Mouse (Mus musculus) liver, adult 2 months (tissue): ENCODE measurements around the gene Tsg101. TPM values are rescaled to one million over a fixed set of nuclear protein-coding genes. Genes with fewer than 3 reads are reported as not detected.
"Not testable (repeated sequence)": the region's sequence is repeated elsewhere in the genome, so short reads cannot be mapped to it uniquely, and the experiment has no call there.

Experiments
- DNase-seq: peaks from one replicate; pipeline ENCODE4 v3.0.0-alpha.2; 2011; ENCODE audit warnings: low read depth, low spot score; ENCODE audit errors: extremely low read depth
- H3K27ac ChIP-seq: fragments of 200-500 bp; replicated peaks from 2 replicates; pipeline ENCODE4 v1.5.1; 2012; ENCODE audit warnings: low read depth, mild to moderate bottlenecking, control low read depth, inconsistent platforms, low read length; ENCODE audit not compliant: insufficient read depth
- H3K27me3 ChIP-seq: fragments of 200-500 bp; 2 replicates; pipeline ENCODE4 v1.6.1; 2012; ENCODE audit warnings: mild to moderate bottlenecking, moderate library complexity, low read length, inconsistent platforms; ENCODE audit not compliant: control insufficient read depth, insufficient read depth
- H3K36me3 ChIP-seq: fragments of 200-500 bp; 2 replicates; pipeline ENCODE4 v1.6.1; 2012; ENCODE audit warnings: low read length, inconsistent platforms; ENCODE audit not compliant: control insufficient read depth, insufficient read depth
- H3K4me1 ChIP-seq: fragments of 200-500 bp; 2 replicates; pipeline ENCODE4 v1.6.1; 2011; ENCODE audit warnings: low read length; ENCODE audit not compliant: control insufficient read depth, insufficient read depth
- H3K4me3 ChIP-seq: fragments of 200-500 bp; 2 replicates; pipeline ENCODE4 v1.5.1; 2011; ENCODE audit warnings: low read depth, mild to moderate bottlenecking, control low read depth, low read length, moderate library complexity; ENCODE audit not compliant: insufficient read depth
- H3K79me2 ChIP-seq: fragments of 200-500 bp; 2 replicates; pipeline ENCODE4 v1.6.1; 2012; ENCODE audit warnings: inconsistent platforms, mild to moderate bottlenecking, low read length, moderate library complexity; ENCODE audit not compliant: control insufficient read depth, insufficient read depth
- H3K9ac ChIP-seq: fragments of 200-500 bp; 2 replicates; pipeline ENCODE4 v1.6.1; 2012; ENCODE audit warnings: low read depth, mild to moderate bottlenecking, control low read depth, inconsistent platforms, low read length
- CTCF ChIP-seq: fragments of 200-500 bp; IDR thresholded peaks from 2 replicates; pipeline ENCODE4 v1.5.1; 2011; ENCODE audit warnings: low read depth, low read length, control low read depth
- POLR2A ChIP-seq: fragments of 200-500 bp; IDR thresholded peaks from 2 replicates; pipeline ENCODE4 v1.6.1; 2011; ENCODE audit warnings: low read length, control low read depth; ENCODE audit not compliant: insufficient read depth; ENCODE audit errors: extremely low read depth
- WGBS: fragments of 180-500 bp; shearing (Covaris S2); methylation state at CpG from one replicate; pipeline ENCODE4 v1.1.7; 2018; 5-methylcytosine and 5-hydroxymethylcytosine counted together
- polyA plus RNA-seq: library from polyadenylated mRNA; depleted of rRNA; stranded (reverse); fragments of >200 nt; gene quantifications from 2 replicates; pipeline ENCODE4 v1.2.3, GENCODE M21; 2012
- total RNA-seq: library from RNA; depleted of rRNA; stranded (reverse); fragments of >200 nt; gene quantifications from 2 replicates; pipeline ENCODE4 v1.2.3, GENCODE M21; 2014

Gene Tsg101
- total and polyA plus RNA-seq, 2 experiments, result 19.5 to 43.6 TPM

GRCm38 (mm10) chr7:46883304-46883703 is 36.5 kb downstream of the Tsg101 start:
- H3K36me3 ChIP-seq, result peaks cover 10% of the 10 kb centered on the region
- WGBS, result 67% methylated on average over 3 of the region's 3 CpGs
- H3K79me2 ChIP-seq, result no peaks in the 10 kb centered on the region
- no peak overlapping the region for H3K9ac ChIP-seq
- no peak for DNase-seq
- peaks cover 1% of the 10 kb centered on the region; the same call in 1 of the 2 replicates for H3K4me1 ChIP-seq
- TF ChIP-seq POLR2A, result no peak
- TF ChIP-seq CTCF, result no peak
- no peak overlapping the region for H3K27ac ChIP-seq
- no peak overlapping the region for H3K4me3 ChIP-seq
- no peaks in the 10 kb centered on the region for H3K27me3 ChIP-seq

DNA sequence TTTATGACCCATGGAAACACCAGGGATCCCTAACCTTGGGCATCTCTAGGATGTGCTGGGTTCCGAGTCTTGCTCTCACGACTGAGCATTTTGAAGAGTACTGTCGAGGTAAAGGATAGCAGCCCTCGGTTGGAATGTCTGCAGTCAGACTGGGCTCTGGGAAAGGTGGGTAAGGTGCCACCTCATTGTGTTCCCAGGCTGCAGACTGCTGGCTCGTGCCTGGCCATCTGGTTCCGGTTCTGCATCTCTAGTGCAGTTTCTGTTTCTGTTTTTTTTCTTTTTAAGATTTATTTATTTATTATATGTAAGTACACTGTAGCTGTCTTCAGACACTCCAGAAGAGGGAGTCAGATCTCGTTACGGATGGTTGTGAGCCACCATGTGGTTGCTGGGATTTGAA is 37.8 kb downstream of the Tsg101 start:
- not testable (repeated sequence) for DNase-seq, H3K79me2 ChIP-seq, H3K4me1 ChIP-seq, H3K27me3 ChIP-seq, H3K4me3 ChIP-seq, H3K27ac ChIP-seq, H3K36me3 ChIP-seq, H3K9ac ChIP-seq
- 80% methylated on average over 8 of the region's 8 CpGs for WGBS

GRCm38 (mm10) chr7:46880992-46881391 is 38.8 kb downstream of the Tsg101 start:
- no peak overlapping the region for H3K4me3 ChIP-seq
- no peak overlapping the region for H3K27ac ChIP-seq
- peaks cover 5% of the 10 kb centered on the region for H3K36me3 ChIP-seq
- peaks cover 6% of the 10 kb centered on the region; the same call in 1 of the 2 replicates for H3K4me1 ChIP-seq
- no peaks in the 10 kb centered on the region for H3K79me2 ChIP-seq
- no peaks in the 10 kb centered on the region for H3K27me3 ChIP-seq
- DNase-seq, result no peak
- no peak overlapping the region for H3K9ac ChIP-seq
- TF ChIP-seq POLR2A (no peak), CTCF (no peak)
- 79% methylated on average over 2 of the region's 2 CpGs for WGBS

DNA sequence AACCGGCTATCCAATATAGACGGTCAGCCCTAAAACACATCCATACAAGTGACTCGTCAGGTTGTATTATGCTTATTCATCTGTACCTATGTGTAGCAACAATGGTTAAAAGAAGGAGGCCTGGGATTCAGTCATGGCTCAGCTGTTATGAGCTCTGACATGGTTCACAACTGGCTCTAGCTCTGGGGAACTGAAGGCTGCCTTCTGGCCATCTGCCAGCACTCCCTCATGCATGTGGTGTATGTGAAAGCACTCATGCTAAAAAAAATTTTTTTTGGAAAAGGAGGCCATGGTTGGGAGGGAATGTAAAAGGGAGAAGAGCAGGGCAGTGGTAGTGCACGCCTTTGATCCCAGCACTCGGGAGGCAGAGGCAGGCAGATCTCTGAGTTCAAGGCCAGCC is 39.9 kb downstream of the Tsg101 start:
- no peak for DNase-seq
- Histone ChIP-seq H3K36me3 (peaks cover under 1% of the 10 kb centered on the region; the same call in 1 of the 2 replicates), H3K4me1 (peaks cover 6% of the 10 kb centered on the region; the same call in 1 of the 2 replicates), H3K9ac (no peak overlapping the region), H3K27ac (no peak overlapping the region), H3K27me3 (no peaks in the 10 kb centered on the region), H3K79me2 (no peaks in the 10 kb centered on the region), H3K4me3 (no peak overlapping the region)
- WGBS, result 95% methylated on average over 5 of the region's 5 CpGs
- TF ChIP-seq POLR2A (no peak), CTCF (no peak)

- 75% methylated on average over 6 of the region's 6 CpGs for WGBS
- H3K36me3 ChIP-seq, result no peaks in the 10 kb centered on the region
- H3K27me3 ChIP-seq, result no peaks in the 10 kb centered on the region
- DNase-seq, result no peak
- H3K9ac ChIP-seq, result no peak overlapping the region
- TF ChIP-seq CTCF (no peak), POLR2A (no peak)
- no peak overlapping the region for H3K4me3 ChIP-seq
- no peak overlapping the region for H3K27ac ChIP-seq
- no peaks in the 10 kb centered on the region for H3K79me2 ChIP-seq
- H3K4me1 ChIP-seq, result peaks cover 6% of the 10 kb centered on the region; the same call in 1 of the 2 replicates
These were observed 42.5 kb downstream of the Tsg101 start for GRCm38 (mm10) chr7:46877255-46877654.

- no peak for DNase-seq
- H3K79me2 ChIP-seq, result no peaks in the 10 kb centered on the region
- no peaks in the 10 kb centered on the region for H3K27me3 ChIP-seq
- 80% methylated on average over 4 of the region's 4 CpGs for WGBS
- no peak overlapping the region for H3K9ac ChIP-seq
- H3K36me3 ChIP-seq, result no peaks in the 10 kb centered on the region
- no peak overlapping the region for H3K27ac ChIP-seq
- H3K4me1 ChIP-seq, result peaks cover 6% of the 10 kb centered on the region; the same call in 1 of the 2 replicates
- TF ChIP-seq CTCF (no peak), POLR2A (no peak)
- no peak overlapping the region for H3K4me3 ChIP-seq
These were observed 42.9 kb downstream of the Tsg101 start for GRCm38 (mm10) chr7:46876841-46877240.
